Mouse (Mus musculus) lung, embryonic 15.5 days (tissue): ENCODE measurements at regions not wholly inside any gene's neighbourhood (a gene's known extent, or its start where the extent isn't known, plus 50 kb on each side); places are given as distances from the start of the nearest gene placed in this dataset.
A peak's percentile ranks its signal among the peaks of the same experiment; 100 is the strongest.

Experiments used
- ATAC-seq: fragments of 200-750 bp; cut with Nextera tagmentation; 2 replicates; pipeline ENCODE4 v1.8.0; 2017; ENCODE audit warnings: moderate number of reproducible peaks, borderline replicate concordance; ENCODE audit not compliant: low FRiP score, low TSS enrichment; ENCODE audit errors: extremely low read depth
- H3K27ac ChIP-seq: fragments of 300-500 bp; sonication (generic); 2 replicates; pipeline ENCODE4 v1.5.1; 2015; ENCODE audit warnings: moderate library complexity, mild to moderate bottlenecking, inconsistent platforms
- H3K27me3 ChIP-seq: fragments of 300-500 bp; sonication (generic); 2 replicates; pipeline ENCODE4 v1.6.1; 2015; ENCODE audit warnings: inconsistent platforms
- H3K36me3 ChIP-seq: fragments of 300-500 bp; sonication (generic); 2 replicates; pipeline ENCODE4 v1.6.1; 2015; ENCODE audit warnings: inconsistent platforms
- H3K4me1 ChIP-seq: fragments of 300-500 bp; sonication (generic); 2 replicates; pipeline ENCODE4 v1.6.1; 2015; ENCODE audit warnings: inconsistent platforms
- H3K4me2 ChIP-seq: fragments of 300-500 bp; sonication (generic); 2 replicates; pipeline ENCODE4 v1.6.1; 2015; ENCODE audit warnings: inconsistent platforms, mild to moderate bottlenecking, moderate library complexity
- H3K4me3 ChIP-seq: fragments of 300-500 bp; sonication (generic); 2 replicates; pipeline ENCODE4 v1.5.1; 2015; ENCODE audit warnings: mild to moderate bottlenecking, inconsistent platforms
- H3K9ac ChIP-seq: fragments of 300-500 bp; sonication (generic); 2 replicates; pipeline ENCODE4 v1.6.1; 2015; ENCODE audit warnings: inconsistent platforms
- H3K9me3 ChIP-seq: fragments of 300-500 bp; sonication (generic); 2 replicates; pipeline ENCODE4 v1.6.1; 2016; ENCODE audit warnings: inconsistent platforms
- WGBS: fragments of 180-500 bp; shearing (Covaris S2); methylation state at CpG from one replicate; pipeline ENCODE4 v1.1.7; 2015; 5-methylcytosine and 5-hydroxymethylcytosine counted together

GRCm38 (mm10) chr14:71257650-71258049, 658.0 kb upstream of the Fam160b2 start:
- no peak overlapping the region for H3K27ac ChIP-seq
- H3K9me3 ChIP-seq, result no peaks in the 10 kb centered on the region
- no peaks in the 10 kb centered on the region for H3K4me1 ChIP-seq
- no peaks in the 10 kb centered on the region for H3K27me3 ChIP-seq
- H3K4me2 ChIP-seq, result no peak overlapping the region
- 82% methylated on average over 4 of the region's 4 CpGs for WGBS
- H3K9ac ChIP-seq, result no peak overlapping the region
- no peak for ATAC-seq
- H3K36me3 ChIP-seq, result no peaks in the 10 kb centered on the region
- H3K4me3 ChIP-seq, result no peak overlapping the region

GRCm38 (mm10) chr14:71254207-71254606, 654.6 kb upstream of the Fam160b2 start:
- Histone ChIP-seq H3K4me1 (peaks cover 4% of the 10 kb centered on the region), H3K9ac (no peak overlapping the region), H3K27me3 (no peaks in the 10 kb centered on the region), H3K4me3 (no peak overlapping the region), H3K4me2 (no peak overlapping the region), H3K9me3 (no peaks in the 10 kb centered on the region), H3K27ac (no peak overlapping the region), H3K36me3 (no peaks in the 10 kb centered on the region)
- WGBS, result 24% methylated on average over 1 of the region's 1 CpGs
- ATAC-seq, result no peak

- Histone ChIP-seq H3K4me2 (no peak overlapping the region), H3K4me3 (no peak overlapping the region), H3K9me3 (no peaks in the 10 kb centered on the region), H3K36me3 (no peaks in the 10 kb centered on the region), H3K4me1 (peaks cover 6% of the 10 kb centered on the region), H3K27ac (no peak overlapping the region), H3K9ac (no peak overlapping the region), H3K27me3 (no peaks in the 10 kb centered on the region)
- no peak for ATAC-seq
- WGBS, result 73% methylated on average over 3 of the region's 3 CpGs
These were observed 652.5 kb upstream of the Fam160b2 start for GRCm38 (mm10) chr14:71252136-71252535.

GRCm38 (mm10) chr14:71251116-71251515, 651.5 kb upstream of the Fam160b2 start:
- H3K36me3 ChIP-seq, result no peaks in the 10 kb centered on the region
- no peaks in the 10 kb centered on the region for H3K27me3 ChIP-seq
- no peak overlapping the region for H3K27ac ChIP-seq
- WGBS, result 88% methylated on average over 1 of the region's 1 CpGs
- H3K9ac ChIP-seq, result no peak overlapping the region
- no peak overlapping the region for H3K4me2 ChIP-seq
- ATAC-seq, result no peak
- peaks cover 6% of the 10 kb centered on the region for H3K4me1 ChIP-seq
- H3K9me3 ChIP-seq, result no peaks in the 10 kb centered on the region
- no peak overlapping the region for H3K4me3 ChIP-seq

GRCm38 (mm10) chr14:71249387-71249965, 649.8 kb upstream of the Fam160b2 start:
- no peak for ATAC-seq
- 35% methylated on average over 7 of the region's 7 CpGs for WGBS
- Histone ChIP-seq H3K9ac (no peak overlapping the region), H3K27ac (peak overlapping the region; percentile 2; the same call in 1 of the 2 replicates), H3K4me3 (no peak overlapping the region), H3K9me3 (no peaks in the 10 kb centered on the region), H3K4me1 (peaks cover 6% of the 10 kb centered on the region), H3K4me2 (no peak overlapping the region), H3K27me3 (no peaks in the 10 kb centered on the region), H3K36me3 (no peaks in the 10 kb centered on the region)

- 64% methylated on average over 2 of the region's 2 CpGs for WGBS
- no peak overlapping the region for H3K9ac ChIP-seq
- H3K9me3 ChIP-seq, result no peaks in the 10 kb centered on the region
- no peak overlapping the region for H3K4me2 ChIP-seq
- H3K36me3 ChIP-seq, result no peaks in the 10 kb centered on the region
- no peak overlapping the region for H3K4me3 ChIP-seq
- H3K27me3 ChIP-seq, result no peaks in the 10 kb centered on the region
- no peak overlapping the region for H3K27ac ChIP-seq
- ATAC-seq, result peak; percentile 55; the same call in 1 of the 2 replicates
- peaks cover 6% of the 10 kb centered on the region for H3K4me1 ChIP-seq
These were observed 648.9 kb upstream of the Fam160b2 start for GRCm38 (mm10) chr14:71248534-71248933.

- Histone ChIP-seq H3K27ac (peak overlapping the region; percentile 44; the same call in 1 of the 2 replicates), H3K36me3 (no peaks in the 10 kb centered on the region), H3K9ac (no peak overlapping the region), H3K9me3 (no peaks in the 10 kb centered on the region), H3K27me3 (no peaks in the 10 kb centered on the region), H3K4me1 (peaks cover 3% of the 10 kb centered on the region), H3K4me3 (no peak overlapping the region), H3K4me2 (no peak overlapping the region)
- peak; percentile 39; the same call in 1 of the 2 replicates for ATAC-seq
- WGBS, result 46% methylated on average over 10 of the region's 10 CpGs
These were observed 642.2 kb upstream of the Fam160b2 start for GRCm38 (mm10) chr14:71241655-71242390.

GRCm38 (mm10) chr14:71236192-71236591, 636.6 kb upstream of the Fam160b2 start:
- H3K4me1 ChIP-seq, result no peaks in the 10 kb centered on the region
- H3K4me2 ChIP-seq, result no peak overlapping the region
- H3K27me3 ChIP-seq, result no peaks in the 10 kb centered on the region
- H3K4me3 ChIP-seq, result no peak overlapping the region
- no peaks in the 10 kb centered on the region for H3K36me3 ChIP-seq
- 75% methylated on average over 6 of the region's 6 CpGs for WGBS
- no peak for ATAC-seq
- H3K27ac ChIP-seq, result no peak overlapping the region
- no peaks in the 10 kb centered on the region for H3K9me3 ChIP-seq
- H3K9ac ChIP-seq, result no peak overlapping the region

GRCm38 (mm10) chr14:71234900-71235299, 635.3 kb upstream of the Fam160b2 start:
- Histone ChIP-seq H3K4me3 (no peak overlapping the region), H3K4me2 (no peak overlapping the region), H3K36me3 (no peaks in the 10 kb centered on the region), H3K9ac (no peak overlapping the region), H3K4me1 (peaks cover 3% of the 10 kb centered on the region; the same call in 1 of the 2 replicates), H3K9me3 (no peaks in the 10 kb centered on the region), H3K27me3 (no peaks in the 10 kb centered on the region), H3K27ac (no peak overlapping the region)
- ATAC-seq, result no peak
- WGBS, result 74% methylated on average over 2 of the region's 2 CpGs

GRCm38 (mm10) chr14:71234276-71234675, 634.6 kb upstream of the Fam160b2 start:
- Histone ChIP-seq H3K9me3 (no peaks in the 10 kb centered on the region), H3K36me3 (no peaks in the 10 kb centered on the region), H3K27me3 (no peaks in the 10 kb centered on the region), H3K4me2 (no peak overlapping the region), H3K4me3 (no peak overlapping the region), H3K4me1 (peaks cover 3% of the 10 kb centered on the region; the same call in 1 of the 2 replicates), H3K27ac (no peak overlapping the region), H3K9ac (no peak overlapping the region)
- ATAC-seq, result no peak
- 41% methylated on average over 2 of the region's 2 CpGs for WGBS

GRCm38 (mm10) chr14:71231223-71231815, 631.7 kb upstream of the Fam160b2 start:
- no peak overlapping the region for H3K9ac ChIP-seq
- peak; percentile 74 for ATAC-seq
- WGBS, result 46% methylated on average over 4 of the region's 4 CpGs

More at GRCm38 (mm10) chr14:71231223-71231815, 631.7 kb upstream of the Fam160b2 start:
- no peak overlapping the region for H3K4me3 ChIP-seq
- no peak overlapping the region for H3K4me2 ChIP-seq
- no peaks in the 10 kb centered on the region for H3K27me3 ChIP-seq
- peak overlapping the region; percentile 66 for H3K27ac ChIP-seq
- no peaks in the 10 kb centered on the region for H3K9me3 ChIP-seq
- no peaks in the 10 kb centered on the region for H3K36me3 ChIP-seq
- H3K4me1 ChIP-seq, result peaks cover 3% of the 10 kb centered on the region; the same call in 1 of the 2 replicates
